Mouse (Mus musculus) embryo, embryonic 10.5 days (tissue): Measurements from ENCODE around the gene Eif5.
"Not testable (repeated sequence)": the region's sequence is repeated elsewhere in the genome, so short reads cannot be mapped to it uniquely, and the experiment has no call there.

Experiments
- DNase-seq: peaks from one replicate; pipeline ENCODE4 v3.0.0-alpha.2; 2015; ENCODE audit warnings: low spot score

Gene Eif5

GRCm38 (mm10) chr12:111537796-111538291 is at the start of gene Eif5:
TSS of gene Eif5 (plus strand) at chr12:111538016.
- DNase-seq = peak; percentile 100

DNA sequence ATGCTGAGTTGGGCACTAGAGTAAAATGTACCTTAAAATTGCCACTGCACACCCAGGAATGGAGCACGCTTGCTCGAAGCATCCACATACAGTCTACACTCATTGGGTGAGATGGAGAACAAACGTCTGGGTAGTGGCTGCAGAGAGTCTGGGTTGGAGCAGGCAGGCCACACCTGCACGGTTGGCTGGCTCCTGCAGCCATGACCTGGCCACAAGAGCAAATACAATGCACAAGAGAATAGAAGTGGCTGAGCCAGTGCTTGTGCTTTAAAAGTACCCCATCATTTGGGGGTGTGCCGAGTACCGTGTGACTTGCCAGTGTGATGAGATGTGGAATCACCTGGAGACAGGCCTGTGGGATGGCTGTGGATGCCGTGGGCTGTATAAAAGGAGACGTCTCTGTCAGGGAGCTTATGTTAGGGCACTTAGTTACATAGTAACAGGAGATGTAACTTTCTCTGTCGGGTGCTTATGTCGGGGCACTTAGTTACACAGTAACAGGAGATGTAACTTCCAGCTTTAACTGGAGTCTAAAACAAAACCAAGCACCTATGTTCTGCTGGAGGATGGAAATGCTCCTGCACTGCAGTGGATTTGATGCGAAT is 48.5 kb upstream of the Eif5 start:
- DNase-seq = no peak

- DNase-seq = no peak
These were observed 42.9 kb upstream of the Eif5 start for GRCm38 (mm10) chr12:111494931-111495330.

GRCm38 (mm10) chr12:111497076-111497475 is 40.7 kb upstream of the Eif5 start:
- peak; percentile 39 for DNase-seq

DNA sequence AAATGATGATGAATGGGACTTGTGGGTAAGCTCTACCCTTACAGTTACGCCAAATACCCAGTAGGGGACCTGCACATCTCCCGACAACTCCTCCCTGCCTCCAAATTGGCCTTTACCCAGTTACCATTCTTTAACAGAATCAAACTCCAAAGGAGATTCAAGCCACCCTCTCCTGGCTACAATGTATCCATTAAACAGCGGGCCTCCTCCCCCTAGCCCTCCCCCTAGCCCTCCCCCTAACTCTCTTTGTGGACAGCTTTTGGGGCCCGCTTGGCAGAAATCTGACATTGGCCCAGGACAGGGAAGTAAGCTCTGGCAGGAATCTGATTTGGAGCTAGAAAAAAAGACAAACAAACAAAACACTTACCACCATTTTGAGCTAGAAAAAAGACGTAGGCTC is 38.2 kb upstream of the Eif5 start:
- no peak for DNase-seq

DNA sequence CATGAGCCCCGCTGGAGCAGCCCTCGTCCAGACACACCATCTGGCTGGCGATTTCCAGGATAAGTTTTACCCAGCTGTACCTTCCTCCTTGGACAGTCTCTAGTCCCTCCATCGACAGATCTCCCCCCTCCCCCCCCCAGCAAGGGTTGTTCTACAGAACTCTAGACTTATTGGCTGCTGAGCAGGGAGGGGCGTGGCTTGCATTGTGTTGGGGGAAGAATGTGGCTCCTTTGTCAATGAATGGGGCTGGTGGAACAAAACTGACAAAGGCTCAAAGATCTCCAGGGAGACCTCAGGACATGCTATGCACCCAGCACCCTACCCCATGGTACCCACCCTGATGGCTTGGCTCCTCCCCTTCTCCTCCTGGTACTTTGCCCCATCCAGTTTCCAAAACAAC is 37.1 kb upstream of the Eif5 start:
- peak; percentile 86 for DNase-seq

- DNase-seq = no peak
These were observed 34.7 kb upstream of the Eif5 start for GRCm38 (mm10) chr12:111503063-111503567.

DNA sequence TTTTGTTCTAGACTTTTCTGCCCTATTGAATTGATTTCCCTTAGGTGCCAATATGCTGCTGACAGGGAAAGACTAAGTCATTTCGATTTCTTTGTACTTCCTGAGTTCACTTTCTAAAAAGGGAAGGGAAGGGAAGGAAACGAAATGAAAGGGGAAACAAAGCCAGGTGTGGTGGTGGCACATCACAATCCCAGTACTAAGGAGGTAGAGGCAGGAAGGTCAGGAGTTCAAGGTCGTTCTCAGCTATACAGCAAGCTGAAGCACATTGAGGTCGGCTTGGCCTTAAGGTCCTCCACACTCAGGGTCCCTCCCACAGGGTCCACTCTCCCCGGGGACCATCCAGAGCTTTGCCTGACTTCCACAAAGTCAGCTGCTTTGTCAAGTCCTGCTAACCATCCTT is 34.2 kb upstream of the Eif5 start:
- DNase-seq = no peak

DNA sequence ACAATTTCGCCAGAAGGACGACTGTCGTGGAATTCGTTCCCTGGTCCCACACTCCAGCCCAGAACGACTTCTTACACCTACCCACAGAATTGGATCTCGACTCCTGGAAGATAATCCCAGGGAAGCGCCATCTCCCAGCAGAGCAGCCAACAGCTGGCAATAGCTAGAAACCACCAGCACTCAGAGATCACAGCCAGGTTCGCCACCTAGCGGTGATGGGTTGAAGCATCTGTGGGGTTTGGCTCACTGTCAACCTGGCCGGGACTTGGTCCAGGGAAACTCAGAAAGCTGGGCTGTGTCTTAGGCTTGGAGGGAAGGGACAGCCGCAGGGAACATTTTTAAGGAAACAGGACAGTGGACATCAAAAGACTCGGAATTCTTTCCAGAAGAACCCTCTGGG is 32.9 kb upstream of the Eif5 start:
- DNase-seq = peak; percentile 93

- no peak for DNase-seq
These were observed 30.8 kb upstream of the Eif5 start for GRCm38 (mm10) chr12:111507001-111507400.

GRCm38 (mm10) chr12:111507962-111508361 is 29.9 kb upstream of the Eif5 start:
- no peak for DNase-seq

- not testable (repeated sequence) for DNase-seq
These were observed 29.4 kb upstream of the Eif5 start for GRCm38 (mm10) chr12:111508438-111508837.

- no peak for DNase-seq
These were observed 25.2 kb upstream of the Eif5 start for GRCm38 (mm10) chr12:111512572-111513063.

- DNase-seq = no peak
These were observed 24.1 kb upstream of the Eif5 start for GRCm38 (mm10) chr12:111513673-111514072.

DNA sequence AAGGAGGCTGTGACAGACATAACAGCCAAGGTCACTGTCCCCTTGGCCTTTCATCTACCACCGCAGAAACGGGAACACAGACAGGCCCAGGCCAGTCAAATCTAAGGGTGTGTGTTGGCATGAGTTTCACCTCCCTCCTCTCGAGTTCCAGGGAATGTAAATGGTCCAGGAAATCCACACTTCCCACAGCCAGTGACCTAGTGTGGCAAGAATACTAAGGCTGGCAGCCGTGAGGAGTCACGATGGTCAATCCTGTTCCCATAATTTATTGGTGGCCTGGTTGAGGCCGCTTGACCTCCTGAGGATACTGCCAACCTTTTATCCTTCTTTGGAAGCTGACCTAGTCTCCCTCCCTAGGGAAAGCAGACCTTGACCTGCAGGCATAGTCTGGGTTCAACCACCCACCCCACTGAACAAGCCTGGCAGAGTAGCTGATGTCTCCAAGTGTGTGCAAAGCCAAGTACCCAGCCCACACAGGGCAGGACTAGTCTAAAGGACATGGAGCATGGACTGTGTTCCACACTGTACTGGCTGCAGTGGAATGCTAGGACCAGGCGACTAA is 23.5 kb upstream of the Eif5 start:
- DNase-seq = no peak

DNA sequence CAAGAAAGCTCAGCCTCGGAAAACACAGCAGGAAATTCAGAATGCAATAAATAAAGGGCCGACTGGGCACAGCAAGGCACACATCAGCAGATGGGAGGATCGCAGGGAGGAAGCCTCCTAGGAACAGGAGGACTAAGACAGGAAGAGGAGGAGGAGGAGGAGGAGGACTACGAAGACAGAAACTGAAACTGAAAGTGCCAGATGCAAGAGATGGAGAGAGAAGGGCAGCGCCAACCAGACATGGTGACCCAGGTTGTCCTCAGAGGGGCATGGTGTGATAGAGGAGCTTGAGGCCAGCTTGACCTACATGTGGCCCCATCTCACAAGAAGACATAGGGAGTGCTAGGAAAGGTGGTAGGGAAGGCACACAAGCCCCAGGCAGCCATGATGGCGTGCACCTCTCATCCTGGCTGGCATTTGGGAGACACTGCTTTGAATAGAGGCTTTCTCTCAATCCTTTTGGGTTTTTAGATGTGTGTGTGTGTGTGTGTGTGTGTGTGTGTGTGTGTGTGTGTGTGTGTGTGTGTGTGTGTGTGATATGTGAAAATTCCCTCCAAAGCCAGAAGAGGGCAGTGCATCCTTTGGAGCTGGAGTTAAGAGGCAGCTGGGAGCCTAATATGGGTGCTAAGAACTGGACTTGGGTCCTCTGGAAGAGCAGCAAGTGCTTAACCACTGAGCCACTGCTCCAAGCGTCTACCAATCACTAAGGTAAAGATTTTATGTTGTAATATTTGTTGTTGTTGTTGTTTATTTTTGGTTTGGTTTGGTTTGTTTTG is 22.8 kb upstream of the Eif5 start:
- DNase-seq = no peak

DNA sequence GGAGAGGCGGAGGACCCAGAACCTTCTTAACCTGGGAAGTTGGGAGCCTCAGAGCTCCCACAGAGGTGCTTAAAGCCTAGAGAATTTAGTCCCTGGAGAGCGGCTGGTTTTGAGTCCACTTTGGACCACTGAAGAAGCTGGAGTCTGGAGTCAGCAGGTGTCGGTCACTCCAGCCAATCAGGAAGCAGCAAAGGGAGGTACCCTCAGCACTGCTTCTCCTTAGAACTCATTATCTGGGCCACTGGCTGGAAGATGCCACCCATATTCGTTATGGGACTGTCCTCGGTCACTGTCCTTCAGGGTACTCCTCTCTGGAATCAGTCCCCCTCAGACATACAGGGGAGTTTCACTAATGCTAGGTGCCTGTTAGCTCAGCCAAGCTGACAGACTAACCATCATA is 21.9 kb upstream of the Eif5 start:
- no peak for DNase-seq

DNA sequence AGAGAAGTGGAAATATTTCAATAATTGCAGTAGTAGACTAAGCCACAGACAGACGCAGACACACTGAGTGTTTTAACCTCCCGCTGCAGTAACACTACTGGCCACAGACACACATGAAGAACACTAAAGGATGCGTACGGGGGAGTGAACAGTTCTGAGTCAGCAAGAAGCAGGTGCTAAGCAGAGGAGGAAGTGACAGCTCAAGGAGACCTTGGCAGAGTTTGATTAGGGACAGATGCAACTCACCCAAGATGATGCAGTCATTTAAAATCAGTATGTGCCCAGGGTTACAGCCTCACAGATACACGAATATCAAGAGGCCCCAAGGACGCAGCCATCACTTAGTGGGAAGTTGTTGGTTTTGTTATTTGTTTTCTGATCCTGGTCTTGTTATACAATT is 21.0 kb upstream of the Eif5 start:
- DNase-seq = no peak

DNA sequence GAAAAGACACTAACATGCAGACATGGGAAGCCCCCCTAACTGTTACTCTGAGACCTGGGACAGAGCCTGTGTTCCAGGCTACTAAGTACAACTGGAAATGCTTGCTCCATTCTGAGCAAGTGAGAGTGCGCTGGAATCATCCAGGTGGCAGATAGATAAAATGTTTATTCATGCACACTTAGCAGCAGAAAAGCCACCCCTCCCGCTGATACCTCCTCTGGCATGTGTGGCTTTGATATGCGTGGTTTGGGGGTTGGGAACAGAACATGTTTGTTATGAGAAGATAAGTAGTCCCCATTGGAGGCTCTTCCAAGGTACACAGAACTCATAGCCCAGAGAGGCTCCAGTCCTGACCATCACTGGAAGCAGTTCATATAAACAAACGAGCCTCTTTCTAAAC is 19.9 kb upstream of the Eif5 start:
- no peak for DNase-seq

GRCm38 (mm10) chr12:111518391-111518790 is 19.4 kb upstream of the Eif5 start:
- DNase-seq = no peak

GRCm38 (mm10) chr12:111519821-111520220 is 18.0 kb upstream of the Eif5 start:
- DNase-seq = no peak

DNA sequence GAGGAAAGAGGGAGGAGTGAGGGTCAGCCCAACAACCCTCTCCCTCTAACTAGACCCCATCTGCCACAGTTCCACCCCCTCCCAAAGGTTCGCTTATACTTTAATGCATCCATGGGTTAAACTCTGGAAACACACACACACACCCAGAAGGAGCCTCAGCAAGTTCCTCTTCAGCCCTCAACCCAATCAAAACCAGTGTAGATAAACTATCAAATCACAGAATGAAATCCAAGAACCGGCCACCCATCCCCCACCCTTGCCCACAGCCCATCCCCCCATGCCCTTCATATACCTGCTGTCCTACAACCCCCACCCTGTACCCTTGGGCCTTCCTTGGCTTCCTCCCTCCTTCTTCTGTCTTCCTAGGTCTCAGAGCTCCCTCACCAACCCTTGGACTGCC is 16.8 kb upstream of the Eif5 start:
- DNase-seq = no peak

DNA sequence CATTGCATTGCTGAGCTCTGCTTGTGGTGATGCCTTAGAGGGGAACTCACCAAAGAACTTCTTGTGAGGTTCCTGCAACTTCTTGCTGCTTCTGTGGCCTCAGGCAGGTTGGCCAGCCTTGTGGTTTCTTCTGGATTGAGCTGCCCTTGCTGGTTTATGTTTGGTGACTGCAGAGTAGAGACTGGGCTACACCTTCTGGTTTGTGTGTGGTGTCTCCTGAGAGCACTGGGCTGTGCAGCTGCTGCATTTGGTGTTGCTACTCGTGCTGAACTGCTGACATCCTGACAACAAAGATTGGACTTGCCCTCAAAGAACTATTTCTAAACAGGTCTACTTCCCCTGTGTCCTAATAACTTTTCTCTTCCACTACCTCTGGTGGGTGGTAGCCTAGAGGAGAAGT is 13.3 kb upstream of the Eif5 start:
- DNase-seq = no peak
